Mouse (Mus musculus) spleen, embryonic (tissue): ENCODE results near the gene Arhgap31.

Experiments
- CTCF ChIA-PET: fragments of 350-600 bp; sonication (Branson Sonifier 250); formaldehyde crosslinking; loops from one replicate; lab custom pipeline; 2022; lab: Charles Lee

Arhgap31 gene

GRCm38 (mm10) chr16:38606509-38606908 is 106.6 kb downstream of the Arhgap31 start:
- CTCF ChIA-PET, result no interaction called here

GRCm38 (mm10) chr16:38602989-38603804 is 109.9 kb downstream of the Arhgap31 start:
- CTCF ChIA-PET, result no interaction called here

- CTCF ChIA-PET, result no interaction called here
Measured at GRCm38 (mm10) chr16:38598986-38599680, 113.9 kb downstream of the Arhgap31 start.

DNA sequence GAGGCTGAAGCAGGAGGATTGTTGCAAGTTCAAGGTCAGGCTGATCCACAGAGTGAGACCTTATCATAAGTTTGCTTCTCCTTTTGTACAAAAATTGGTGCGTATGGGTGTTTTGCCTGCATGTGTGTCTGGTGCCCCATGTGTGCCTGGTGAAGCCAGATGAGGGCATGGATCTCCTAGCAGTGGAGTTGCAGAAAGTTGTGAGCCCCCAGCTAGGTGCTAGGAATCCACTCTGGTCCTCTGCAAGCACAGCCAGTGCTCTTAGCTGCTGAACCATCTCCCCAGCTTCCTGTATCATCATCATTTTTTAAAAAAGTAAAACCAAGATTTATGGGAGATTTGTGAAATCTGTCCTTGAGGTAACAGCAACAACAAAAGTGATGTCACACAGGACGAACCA is 116.4 kb downstream of the Arhgap31 start:
- CTCF ChIA-PET, result no interaction called here

- CTCF ChIA-PET, result no interaction called here
Measured at GRCm38 (mm10) chr16:38596099-38596498, 117.0 kb downstream of the Arhgap31 start.

DNA sequence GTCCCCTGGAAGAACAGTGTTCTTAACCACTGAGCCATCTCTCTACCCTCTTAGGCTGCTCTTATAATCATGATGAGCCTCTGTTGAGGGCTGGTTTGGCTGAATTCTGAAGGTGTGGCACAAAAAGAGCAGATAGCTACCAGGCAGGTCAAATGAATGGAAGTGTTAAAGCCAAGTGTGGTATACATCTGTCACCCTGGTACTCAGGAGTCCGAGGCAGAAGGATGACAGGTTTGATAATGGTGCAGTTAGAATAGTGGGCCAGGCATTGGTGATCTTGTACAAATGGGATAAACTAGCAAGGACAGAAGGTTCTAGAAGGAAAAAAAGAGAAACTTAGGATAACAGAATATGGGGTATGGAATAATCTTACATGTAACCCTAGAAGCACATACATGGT is 118.6 kb downstream of the Arhgap31 start:
- CTCF ChIA-PET, result interaction anchor here (0.7 kb wide), 1 partner anchor 119 kb away, joined by 3 read pairs; no protein-coding TSS in a partner anchor

DNA sequence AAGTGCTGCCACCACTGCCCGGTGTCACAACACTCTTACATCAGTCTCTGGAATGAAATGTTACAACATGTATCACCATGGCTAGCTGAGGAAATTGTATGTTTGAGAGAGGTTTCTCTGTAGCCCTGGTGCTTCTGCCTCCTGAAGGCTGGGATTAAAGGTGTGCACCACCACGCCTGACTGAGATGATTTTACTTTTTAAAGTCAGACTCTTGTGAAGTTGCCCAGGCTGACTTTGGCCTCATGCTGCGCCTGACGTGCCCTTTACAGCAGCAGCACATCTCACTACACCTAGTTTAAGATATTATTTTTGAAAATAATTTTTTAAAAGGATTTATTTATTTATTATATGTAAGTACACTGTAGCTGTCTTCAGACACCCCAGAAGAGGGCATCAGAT is 120.1 kb downstream of the Arhgap31 start:
- CTCF ChIA-PET, result interaction anchor here (0.7 kb wide), 1 partner anchor 986 kb away, joined by 4 read pairs; no protein-coding TSS in a partner anchor

DNA sequence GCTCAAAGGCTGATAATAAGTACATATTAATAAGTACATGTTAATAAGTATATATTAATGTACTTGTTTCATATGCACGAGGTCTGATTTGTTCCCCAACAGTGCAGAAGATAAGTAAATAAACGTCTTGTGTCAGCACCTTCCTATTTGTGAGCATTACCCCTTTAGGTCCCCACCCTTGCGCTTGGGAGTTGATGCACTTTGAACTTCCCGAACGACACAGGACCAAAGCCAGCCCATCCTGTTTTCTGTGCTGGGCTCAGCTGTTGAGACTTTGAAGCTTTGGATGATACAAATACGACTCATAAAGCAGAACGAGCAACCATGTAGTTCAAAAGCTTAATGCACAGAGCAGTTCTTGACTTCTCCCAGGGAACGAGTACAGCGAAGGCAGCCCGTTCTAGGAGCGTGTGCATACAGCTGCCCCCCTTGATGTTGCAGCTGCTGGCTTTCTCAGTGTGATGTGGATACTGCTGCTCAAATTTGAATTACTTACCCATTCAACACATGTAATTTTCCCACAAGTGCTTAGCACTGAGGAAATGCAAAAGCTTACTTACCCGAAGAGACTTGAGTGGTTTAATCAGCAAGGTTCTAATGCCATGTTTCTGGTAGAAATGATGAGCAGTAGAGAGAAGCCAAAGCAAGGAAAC is 120.9 kb downstream of the Arhgap31 start:
- CTCF ChIA-PET, result no interaction called here

GRCm38 (mm10) chr16:38591506-38591905 is 121.6 kb downstream of the Arhgap31 start:
- CTCF ChIA-PET, result interaction anchor here (0.6 kb wide), 1 partner anchor 193 kb away, joined by 6 read pairs; no protein-coding TSS in a partner anchor

GRCm38 (mm10) chr16:38587572-38587971 is 125.5 kb downstream of the Arhgap31 start:
- CTCF ChIA-PET, result no interaction called here

DNA sequence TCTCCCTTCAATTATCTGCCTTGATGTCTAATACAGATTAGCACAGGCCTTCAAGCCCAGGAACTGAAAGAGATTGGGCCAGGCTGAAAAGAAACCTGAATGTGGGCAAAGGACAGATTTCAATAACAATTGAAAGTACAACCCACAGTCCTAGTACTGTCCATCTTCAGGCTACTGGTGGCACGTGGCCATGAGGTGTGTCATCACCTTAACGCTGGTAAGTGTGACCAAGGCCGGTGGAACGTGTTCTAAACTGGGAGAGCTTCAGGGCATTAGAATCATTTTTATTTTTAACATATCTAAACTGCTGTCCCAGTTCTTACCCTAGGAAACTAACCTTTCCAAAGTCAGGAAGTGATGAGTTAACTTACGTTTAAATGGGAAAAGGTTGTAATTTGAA is 125.9 kb downstream of the Arhgap31 start:
- CTCF ChIA-PET, result no interaction called here

- CTCF ChIA-PET, result no interaction called here
Measured at GRCm38 (mm10) chr16:38585186-38585585, 127.9 kb downstream of the Arhgap31 start.

- CTCF ChIA-PET, result no interaction called here
Measured at GRCm38 (mm10) chr16:38584761-38585160, 128.3 kb downstream of the Arhgap31 start.

DNA sequence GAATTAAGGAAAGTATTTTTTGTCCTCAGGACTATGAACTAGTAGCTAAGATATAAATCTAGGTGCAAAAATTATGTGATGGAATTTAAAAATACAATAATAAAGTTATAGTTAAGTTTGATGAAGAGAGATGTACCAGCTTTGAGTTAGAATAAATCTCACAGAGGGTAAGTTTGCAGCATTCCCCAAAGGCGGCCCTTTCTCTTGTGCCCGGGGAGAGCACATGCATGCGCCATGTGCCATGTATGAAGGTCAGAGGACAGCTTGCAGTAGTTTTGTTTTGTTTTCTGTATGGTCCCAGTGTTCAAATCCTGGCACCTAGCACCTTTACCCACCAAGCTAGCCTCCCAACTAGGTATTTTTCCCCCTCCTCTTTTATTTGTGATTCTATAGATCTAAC is 141.6 kb downstream of the Arhgap31 start:
- CTCF ChIA-PET, result no interaction called here

- CTCF ChIA-PET, result no interaction called here
Measured at GRCm38 (mm10) chr16:38568192-38568591, 144.9 kb downstream of the Arhgap31 start.

DNA sequence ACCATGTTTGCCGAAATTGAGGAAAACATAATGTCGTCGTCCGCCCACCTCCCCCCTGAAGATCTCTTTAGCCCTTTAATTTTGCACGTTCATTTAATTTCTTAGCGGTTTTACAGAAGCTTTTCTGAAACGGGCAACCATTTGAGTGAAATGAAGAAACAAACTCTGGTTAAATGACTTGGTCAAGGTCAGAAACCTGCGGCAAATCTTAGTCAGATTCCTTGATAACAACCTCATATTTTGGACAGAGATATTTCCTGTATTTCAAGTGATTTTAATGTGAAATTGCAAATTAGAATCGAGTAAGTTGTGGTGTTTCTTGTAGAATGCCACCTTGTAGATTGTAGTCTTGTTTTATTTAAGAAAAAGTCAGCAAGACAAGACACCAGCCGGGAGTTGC is 149.6 kb downstream of the Arhgap31 start:
- CTCF ChIA-PET, result no interaction called here

DNA sequence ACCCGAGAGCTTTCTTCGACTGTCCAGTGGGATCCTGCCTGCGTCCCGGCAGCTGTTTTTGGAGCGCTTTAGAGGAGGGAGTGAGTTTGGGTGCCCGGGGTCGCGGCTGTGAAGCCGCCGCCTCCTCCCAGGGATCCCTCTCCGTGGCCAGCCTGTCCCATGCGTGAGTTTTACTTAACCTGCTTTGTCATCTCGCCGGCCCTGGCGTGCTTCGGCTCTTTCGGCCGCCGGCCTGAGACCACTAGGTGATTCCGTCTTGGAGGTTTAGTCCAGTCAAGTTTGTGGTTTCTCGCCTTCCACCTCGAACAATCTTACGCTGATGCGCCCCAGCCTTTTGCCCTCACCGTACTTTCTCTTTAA is 150.1 kb downstream of the Arhgap31 start:
- CTCF ChIA-PET, result interaction anchor here (0.6 kb wide), 1 partner anchor 1033 kb away, joined by 10 read pairs; no protein-coding TSS in a partner anchor

- CTCF ChIA-PET, result interaction anchor here (0.6 kb wide), 1 partner anchor 1033 kb away, joined by 10 read pairs; no protein-coding TSS in a partner anchor
Measured at GRCm38 (mm10) chr16:38562131-38562967, 150.7 kb downstream of the Arhgap31 start.

- CTCF ChIA-PET, result no interaction called here
Measured at GRCm38 (mm10) chr16:38558221-38558748, 154.8 kb downstream of the Arhgap31 start, which contains the start of gene Tmem39a. Gene Tmem39a, plus strand, starts transcription at chr16:38558698.

GRCm38 (mm10) chr16:38555988-38556387 is 157.1 kb downstream of the Arhgap31 start:
- CTCF ChIA-PET, result no interaction called here
